Mouse (Mus musculus) thymus, adult 2 months (tissue): ENCODE measurements around the gene Ranbp1.

Source experiments
- CTCF ChIP-seq: fragments of 200-500 bp; IDR thresholded peaks from 2 replicates; pipeline ENCODE4 v1.5.1; 2012; ENCODE audit warnings: mild to moderate bottlenecking, control low read depth, low read length, moderate library complexity, borderline replicate concordance; ENCODE audit not compliant: control insufficient read depth, poor library complexity, insufficient read depth; ENCODE audit errors: extremely low read depth
- POLR2A ChIP-seq: fragments of 200-500 bp; IDR thresholded peaks from 2 replicates; pipeline ENCODE4 v1.6.1; 2012; ENCODE audit warnings: mild to moderate bottlenecking, low read length, control low read depth, moderate library complexity; ENCODE audit not compliant: control insufficient read depth, poor library complexity, insufficient read depth; ENCODE audit errors: extremely low read depth

DNA sequence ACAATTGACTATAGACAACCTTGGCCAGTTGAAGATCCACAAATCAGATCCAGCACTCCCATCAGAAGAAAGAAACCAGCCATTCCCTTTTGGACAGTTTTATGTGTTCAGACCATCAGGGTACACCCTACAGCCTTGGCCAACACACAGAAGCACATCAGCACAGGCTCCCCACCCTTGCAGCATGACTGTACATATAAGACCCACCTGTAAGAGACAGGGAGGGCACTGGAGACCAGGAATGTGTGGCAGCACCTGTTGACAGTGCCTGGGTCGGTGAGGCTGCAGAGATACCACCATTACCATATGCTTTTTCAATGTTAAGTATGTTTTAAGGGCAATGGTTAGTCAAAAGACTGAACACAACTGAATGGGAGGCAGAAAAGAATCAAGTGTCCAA is 5.3 kb upstream of the Ranbp1 start:
- TF ChIP-seq CTCF (no peak), POLR2A (no peak)
